In the genomic region with DNA sequence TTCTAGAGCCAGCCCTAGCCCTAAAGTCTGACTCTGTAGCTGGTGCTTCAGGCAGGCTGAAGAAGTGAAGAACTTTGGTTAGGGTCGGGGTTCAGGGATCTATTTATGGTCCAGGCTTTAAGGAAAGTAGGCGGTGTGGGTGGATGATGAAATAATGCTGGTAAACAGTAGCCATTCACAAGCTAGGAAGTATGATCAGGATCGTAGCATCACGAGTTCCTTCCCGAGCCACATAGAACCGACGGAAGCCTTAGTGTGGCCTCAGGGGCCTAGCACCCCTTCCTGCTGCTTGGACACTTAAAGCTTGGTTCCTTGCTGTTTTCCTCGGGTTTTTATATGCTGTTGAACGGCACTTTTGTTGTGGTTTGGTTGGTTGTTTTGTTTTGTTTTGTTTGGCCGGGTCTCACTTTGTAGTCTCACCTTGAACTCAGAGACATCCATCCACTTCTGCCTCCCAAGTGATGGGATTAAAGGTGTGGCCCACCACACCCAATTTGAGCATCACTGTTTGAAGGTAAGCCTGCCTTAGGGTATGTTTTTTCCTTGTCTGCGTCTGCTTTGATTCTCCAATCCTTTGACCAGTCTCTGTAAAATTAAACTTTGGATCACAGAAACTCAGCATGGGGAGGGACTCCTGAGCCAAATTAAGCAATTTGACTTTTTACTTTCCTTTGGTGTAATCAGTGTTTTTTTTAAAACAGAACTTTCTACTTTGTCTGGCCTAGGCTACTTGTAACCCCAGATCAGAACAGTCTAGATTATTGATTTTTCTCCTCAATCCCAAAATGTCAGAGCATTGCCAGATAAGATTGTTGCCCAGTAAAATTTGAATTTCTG, we compare ENCODE assay signal across 9 mouse cellular contexts. TPM values are rescaled to one million over a fixed set of nuclear protein-coding genes. Genes with fewer than 3 reads are reported as not detected.
A peak's percentile ranks its signal among the peaks of the same experiment; 100 is the strongest.
DNase-seq lines count a peak whose midpoint lies in the region; ATAC-seq and TF ChIP-seq lines count a peak whose summit lies in the region.
"Had no signal": no experiment of that assay in that cellular context is flagged by ENCODE, and none has a peak within 500 bp of the region (broad histone marks: within the 10 kb centered on the region; RNA-seq: fewer than 3 reads in every experiment).

No protein-coding gene starts in this region.

- peak overlapping the region; percentile 69 for H3K4me2 ChIP-seq in midbrain, embryonic 13.5 days (replicated peaks)
- H3K4me2 ChIP-seq in midbrain, embryonic 11.5 days, result no peak overlapping the region
- H3K4me2 ChIP-seq in hindbrain, embryonic 15.5 days, result peak overlapping the region; percentile 88

- no peaks in the 10 kb centered on the region for H3K9me3 ChIP-seq in midbrain, embryonic 13.5 days
- no peaks in the 10 kb centered on the region for H3K9me3 ChIP-seq in midbrain, embryonic 11.5 days (ENCODE audit: control insufficient read depth, low read length)
- no peaks in the 10 kb centered on the region for H3K9me3 ChIP-seq in hindbrain, embryonic 15.5 days
- H3K9me3 ChIP-seq: limb, embryonic 12.5 days had no signal

- TF ChIP-seq CTCF in small intestine, adult 2 months (IDR thresholded peaks at IDR 0.05; ENCODE audit: extremely low read depth, insufficient read length, insufficient replicate concordance, low read depth, low read length), result no peak

- H3K4me1 ChIP-seq in midbrain, embryonic 13.5 days (replicated peaks), result peaks cover 29% of the 10 kb centered on the region
- peaks cover 8% of the 10 kb centered on the region for H3K4me1 ChIP-seq in midbrain, embryonic 11.5 days (ENCODE audit: control insufficient read depth, insufficient read depth, low read length)
- H3K4me1 ChIP-seq in hindbrain, embryonic 15.5 days (replicated peaks), result peaks cover 34% of the 10 kb centered on the region
- H3K4me1 ChIP-seq in small intestine, adult 2 months (ENCODE audit: control insufficient read depth, insufficient read depth, insufficient read length, low read length), result peaks cover 3% of the 10 kb centered on the region

- H3K27ac ChIP-seq in midbrain, embryonic 13.5 days, result no peak overlapping the region
- H3K27ac ChIP-seq in midbrain, embryonic 11.5 days (ENCODE audit: low read depth, low read length), result no peak overlapping the region
- 0 out of 2 replicates have a peak overlapping the region, but pooled peaks have one; percentile 10 for H3K27ac ChIP-seq in hindbrain, embryonic 15.5 days (replicated peaks)
- peak overlapping the region; percentile 50 for H3K27ac ChIP-seq in small intestine, adult 2 months (ENCODE audit: insufficient read depth, low read depth, low read length)
- H3K27ac ChIP-seq: limb, embryonic 12.5 days had no signal

- no peak for TF ChIP-seq POLR2A in small intestine, adult 2 months (IDR thresholded peaks at IDR 0.05; ENCODE audit: low read depth, low read length)

- WGBS in midbrain, embryonic 13.5 days, result 73% methylated on average over 11 of the region's 11 CpGs
- WGBS in midbrain, embryonic 11.5 days, result 75% methylated on average over 11 of the region's 11 CpGs
- 76% methylated on average over 11 of the region's 11 CpGs for WGBS in hindbrain, embryonic 15.5 days
- 43% methylated on average over 11 of the region's 11 CpGs for WGBS in small intestine, adult 2 months

- DNase-seq in heart, adult 18-20 months, result peak; percentile 55 to 74
- DNase-seq in heart, postnatal 4 days, result no peak
- DNase-seq in midbrain, embryonic 11.5 days (ENCODE audit: low spot score, missing footprints), result no peak
- no peak for DNase-seq in left cerebral cortex, adult 8-10 months (ENCODE audit: low spot score in 2 of 2)
- DNase-seq in spleen, postnatal 4 days (ENCODE audit: low spot score in 2 of 2), result no peak

- 0 out of 2 replicates have a peak overlapping the region, but pooled peaks have one; percentile 39 for H3K9ac ChIP-seq in midbrain, embryonic 13.5 days (replicated peaks)
- no peak overlapping the region for H3K9ac ChIP-seq in midbrain, embryonic 11.5 days (ENCODE audit: low read length)
- H3K9ac ChIP-seq in hindbrain, embryonic 15.5 days, result peak overlapping the region; percentile 20; the same call in 1 of the 2 replicates

- H3K27me3 ChIP-seq in midbrain, embryonic 13.5 days, result peaks cover 8% of the 10 kb centered on the region; the same call in 1 of the 2 replicates
- H3K27me3 ChIP-seq in midbrain, embryonic 11.5 days (ENCODE audit: control insufficient read depth, insufficient read depth, low read length), result no peaks in the 10 kb centered on the region
- no peaks in the 10 kb centered on the region for H3K27me3 ChIP-seq in hindbrain, embryonic 15.5 days
- H3K27me3 ChIP-seq in small intestine, adult 2 months (ENCODE audit: control insufficient read depth, insufficient read depth, low read length), result no peaks in the 10 kb centered on the region

- H3K36me3 ChIP-seq in midbrain, embryonic 13.5 days, result no peaks in the 10 kb centered on the region
- H3K36me3 ChIP-seq in midbrain, embryonic 11.5 days (ENCODE audit: control insufficient read depth, insufficient read depth, low read length), result no peaks in the 10 kb centered on the region
- H3K36me3 ChIP-seq in hindbrain, embryonic 15.5 days, result no peaks in the 10 kb centered on the region
- H3K36me3 ChIP-seq in small intestine, adult 2 months (ENCODE audit: control insufficient read depth, insufficient read depth, low read length), result no peaks in the 10 kb centered on the region
- H3K36me3 ChIP-seq: limb, embryonic 12.5 days had no signal

- ATAC-seq in midbrain, embryonic 13.5 days, result no peak
- ATAC-seq in midbrain, embryonic 11.5 days (ENCODE audit: low FRiP score), result no peak
- no peak for ATAC-seq in hindbrain, embryonic 15.5 days (ENCODE audit: low FRiP score, low read depth)

- peak overlapping the region; percentile 78 for H3K4me3 ChIP-seq in midbrain, embryonic 13.5 days (replicated peaks)
- no peak overlapping the region for H3K4me3 ChIP-seq in midbrain, embryonic 11.5 days (ENCODE audit: low read depth, low read length)
- H3K4me3 ChIP-seq in hindbrain, embryonic 15.5 days, result peak overlapping the region; percentile 91
- peak overlapping the region; percentile 27; the same call in 1 of the 2 replicates for H3K4me3 ChIP-seq in small intestine, adult 2 months (ENCODE audit: low read depth, low read length)

RNA-seq across cellular contexts. Expression of a gene that starts 1.7 kb away (rescaled TPM):
- 10 to 100 TPM; 50.5 to 53.9 TPM for total RNA-seq in heart, adult 18-20 months (2021)
- total RNA-seq in heart, postnatal 4 days (2021), result 10 to 100 TPM; 39.5 to 41.2 TPM
- polyA plus RNA-seq in midbrain, embryonic 13.5 days (2015; fragmentation: Nextera tagmentation; extraction: Ambion mirVana), result 68.8 and 75.4 TPM in 2 replicates
- 13.7 TPM in 2 replicates for polyA plus RNA-seq in midbrain, embryonic 11.5 days (2014; fragmentation: Nextera tagmentation; extraction: Ambion mirVana)
- polyA plus RNA-seq in hindbrain, embryonic 15.5 days (2015; fragmentation: Nextera tagmentation; extraction: Ambion mirVana), result 88.8 and 99.5 TPM in 2 replicates
- polyA plus RNA-seq in small intestine, adult 2 months (2012; rRNA removed), result 9.4 and 11.2 TPM in 2 replicates
- total RNA-seq in left cerebral cortex, adult 8-10 months (2022), result 100 to 1,000 TPM; 116 to 144 (median 123) TPM

RNA-seq across cellular contexts. Expression of a gene that starts 45.5 kb away (rescaled TPM):
- total RNA-seq in heart, adult 18-20 months (2021), result under 1 TPM in 1 of 2 experiments, not detected in 1; 0.26 TPM
- total RNA-seq in heart, postnatal 4 days (2021), result not detected
- polyA plus RNA-seq in midbrain, embryonic 13.5 days (2015; fragmentation: Nextera tagmentation; extraction: Ambion mirVana), result 0.30 and 0.83 TPM in 2 replicates
- polyA plus RNA-seq in midbrain, embryonic 11.5 days (2014; fragmentation: Nextera tagmentation; extraction: Ambion mirVana), result 0.54 and 0.59 TPM in 2 replicates
- polyA plus RNA-seq in hindbrain, embryonic 15.5 days (2015; fragmentation: Nextera tagmentation; extraction: Ambion mirVana), result 0.79 and 1.5 TPM in 2 replicates
- polyA plus RNA-seq in small intestine, adult 2 months (2012; rRNA removed), result 0.24 TPM in 1 of 2 replicates, not detected in the other
- total RNA-seq in left cerebral cortex, adult 8-10 months (2022), result 1 to 10 TPM; 1.3 to 1.9 (median 1.4) TPM
- polyA plus RNA-seq: limb, embryonic 12.5 days had no signal

RNA-seq across cellular contexts. Expression of a gene that starts 58.3 kb away (rescaled TPM):
- total RNA-seq in heart, adult 18-20 months (2021), result 10 to 100 TPM; 30.8 to 32.7 TPM
- 10 to 100 TPM; 41.2 to 45.4 TPM for total RNA-seq in heart, postnatal 4 days (2021)
- 6.1 and 8.4 TPM in 2 replicates for polyA plus RNA-seq in midbrain, embryonic 13.5 days (2015; fragmentation: Nextera tagmentation; extraction: Ambion mirVana)
- 7.2 and 7.3 TPM in 2 replicates for polyA plus RNA-seq in midbrain, embryonic 11.5 days (2014; fragmentation: Nextera tagmentation; extraction: Ambion mirVana)
- polyA plus RNA-seq in hindbrain, embryonic 15.5 days (2015; fragmentation: Nextera tagmentation; extraction: Ambion mirVana), result 16.2 and 16.8 TPM in 2 replicates
- polyA plus RNA-seq in small intestine, adult 2 months (2012; rRNA removed), result 45.8 and 77.6 TPM in 2 replicates
- 10 to 100 TPM; 91.7 to 98.0 (median 95.6) TPM for total RNA-seq in left cerebral cortex, adult 8-10 months (2022)

Comparison
In these comparisons a context has a peak if more than half of its experiments do, and no peak if none do; other contexts are left out.
1. DNase-seq: peak in heart, adult 18-20 months (2 of 2); none in heart, postnatal 4 days (single experiment), midbrain, embryonic 11.5 days (single experiment), left cerebral cortex, adult 8-10 months (0 of 2) and spleen, postnatal 4 days (0 of 2).
2. H3K27ac ChIP-seq: peak in hindbrain, embryonic 15.5 days (single experiment) and small intestine, adult 2 months (single experiment); none in midbrain, embryonic 13.5 days (single experiment) and midbrain, embryonic 11.5 days (single experiment).